Comparison of ENCODE assay signal across 8 mouse cellular contexts in genomic region chr8:124947865-124948732, GRCm38 (mm10). TPM values are rescaled to one million over a fixed set of nuclear protein-coding genes. Genes with fewer than 3 reads are reported as not detected.
A peak's percentile ranks its signal among the peaks of the same experiment; 100 is the strongest.
DNase-seq lines count a peak whose midpoint lies in the region; ATAC-seq and TF ChIP-seq lines count a peak whose summit lies in the region.

No protein-coding gene starts in this region.

- peak overlapping the region; percentile 98 for H3K27ac ChIP-seq in heart, embryonic 10.5 days
- peak overlapping the region; percentile 92 for H3K27ac ChIP-seq in liver, embryonic 16.5 days (ENCODE audit: low read length)
- H3K27ac ChIP-seq in neural tube, embryonic 13.5 days (replicated peaks), result peak overlapping the region; percentile 99
- H3K27ac ChIP-seq in thymus, adult 2 months (ENCODE audit: control insufficient read depth, insufficient read depth, low read length), result no peak overlapping the region

- no peak for TF ChIP-seq CTCF in thymus, adult 2 months (IDR thresholded peaks at IDR 0.05; ENCODE audit: borderline replicate concordance, control insufficient read depth, extremely low read depth, insufficient read depth, low read length, poor library complexity)

- 0 out of 2 replicates have a peak, but pooled peaks cover 4% of the 10 kb centered on the region for H3K36me3 ChIP-seq in heart, embryonic 10.5 days
- no peaks in the 10 kb centered on the region for H3K36me3 ChIP-seq in liver, embryonic 16.5 days (ENCODE audit: control insufficient read depth, insufficient read depth)
- no peaks in the 10 kb centered on the region for H3K36me3 ChIP-seq in neural tube, embryonic 13.5 days
- no peaks in the 10 kb centered on the region for H3K36me3 ChIP-seq in thymus, adult 2 months (ENCODE audit: control insufficient read depth, insufficient read depth, low read length)

- no peak; the same call in 1 of the 2 replicates for ATAC-seq in liver, embryonic 16.5 days (ENCODE audit: low read depth)
- ATAC-seq in neural tube, embryonic 13.5 days (ENCODE audit: low read depth), result peak; percentile 44

- peak; percentile 51 for DNase-seq in 3T3-L1 (ENCODE audit: low read depth, low spot score)
- DNase-seq in ZHBTc4 (ENCODE audit: low read depth, low spot score), result peak; percentile 46
- DNase-seq in embryo, embryonic 11 days, result peak; percentile 68
- peak; percentile 79 for DNase-seq in heart, embryonic 10.5 days (ENCODE audit: low spot score)
- DNase-seq in kidney, adult 9 months, result peak; percentile 48
- DNase-seq in thymus, adult 2 months, result peak; percentile 53

- peak overlapping the region; percentile 96 for H3K4me3 ChIP-seq in heart, embryonic 10.5 days
- H3K4me3 ChIP-seq in liver, embryonic 16.5 days (ENCODE audit: low read depth, low read length), result peak overlapping the region; percentile 84
- H3K4me3 ChIP-seq in neural tube, embryonic 13.5 days, result peak overlapping the region; percentile 97
- H3K4me3 ChIP-seq in thymus, adult 2 months (ENCODE audit: control insufficient read depth, insufficient read depth, low read length), result peak overlapping the region; percentile 60

- H3K9me3 ChIP-seq in heart, embryonic 10.5 days, result no peaks in the 10 kb centered on the region
- H3K9me3 ChIP-seq in liver, embryonic 16.5 days (replicated peaks; ENCODE audit: control insufficient read depth, low read length), result no peaks in the 10 kb centered on the region
- no peaks in the 10 kb centered on the region for H3K9me3 ChIP-seq in neural tube, embryonic 13.5 days

- H3K27me3 ChIP-seq in heart, embryonic 10.5 days (ENCODE audit: insufficient read depth, poor library complexity, severe bottlenecking), result no peaks in the 10 kb centered on the region
- H3K27me3 ChIP-seq in liver, embryonic 16.5 days (ENCODE audit: control insufficient read depth, insufficient read depth, low read depth, low read length), result no peaks in the 10 kb centered on the region
- H3K27me3 ChIP-seq in neural tube, embryonic 13.5 days, result no peaks in the 10 kb centered on the region
- no peaks in the 10 kb centered on the region for H3K27me3 ChIP-seq in thymus, adult 2 months (ENCODE audit: control insufficient read depth, insufficient read depth, low read length)

- 0% methylated on average over 67 of the region's 67 CpGs for WGBS in heart, embryonic 10.5 days
- WGBS in liver, embryonic 16.5 days (ENCODE audit: insufficient replicate concordance), result under 1% methylated on average over 66 of the region's 67 CpGs
- under 1% methylated on average over 67 of the region's 67 CpGs for WGBS in neural tube, embryonic 13.5 days
- under 1% methylated on average over 66 of the region's 67 CpGs for WGBS in thymus, adult 2 months

- TF ChIP-seq POLR2A in thymus, adult 2 months (IDR thresholded peaks at IDR 0.05; ENCODE audit: control insufficient read depth, extremely low read depth, insufficient read depth, low read length, poor library complexity), result no peak

- peak overlapping the region; percentile 88 for H3K9ac ChIP-seq in liver, embryonic 16.5 days (ENCODE audit: low read depth, low read length)
- peak overlapping the region; percentile 98 for H3K9ac ChIP-seq in neural tube, embryonic 13.5 days

- peaks cover 54% of the 10 kb centered on the region for H3K4me1 ChIP-seq in heart, embryonic 10.5 days
- H3K4me1 ChIP-seq in liver, embryonic 16.5 days (ENCODE audit: control insufficient read depth, low read depth, low read length), result peaks cover 24% of the 10 kb centered on the region
- H3K4me1 ChIP-seq in neural tube, embryonic 13.5 days (replicated peaks), result peaks cover 60% of the 10 kb centered on the region
- peaks cover 34% of the 10 kb centered on the region for H3K4me1 ChIP-seq in thymus, adult 2 months (replicated peaks; ENCODE audit: control insufficient read depth, insufficient read depth, low read length)

- peak overlapping the region; percentile 82 for H3K4me2 ChIP-seq in liver, embryonic 16.5 days (ENCODE audit: low read depth, low read length)
- peak overlapping the region; percentile 90 for H3K4me2 ChIP-seq in neural tube, embryonic 13.5 days

RNA-seq across cellular contexts. Expression of gene Egln1, which starts 1.0 kb away (rescaled TPM):
- polyA plus RNA-seq in heart, embryonic 10.5 days (2016; fragmentation: Nextera tagmentation; extraction: Ambion mirVana), result 13.2 and 17.0 TPM in 2 replicates
- polyA plus RNA-seq in liver, embryonic 16.5 days (2015; fragmentation: Nextera tagmentation; extraction: Ambion mirVana), result 4.8 and 5.1 TPM in 2 replicates
- polyA plus RNA-seq in neural tube, embryonic 13.5 days (2015; fragmentation: Nextera tagmentation; extraction: Ambion mirVana), result 15.7 and 18.0 TPM in 2 replicates
- 40.5 and 43.1 TPM in 2 replicates for polyA plus RNA-seq in thymus, adult 2 months (2012; rRNA removed)

RNA-seq across cellular contexts. Expression of gene Sprtn, which starts 50.4 kb away (rescaled TPM):
- 9.5 and 9.7 TPM in 2 replicates for polyA plus RNA-seq in heart, embryonic 10.5 days (2016; fragmentation: Nextera tagmentation; extraction: Ambion mirVana)
- 4.8 and 4.9 TPM in 2 replicates for polyA plus RNA-seq in liver, embryonic 16.5 days (2015; fragmentation: Nextera tagmentation; extraction: Ambion mirVana)
- 8.5 and 11.4 TPM in 2 replicates for polyA plus RNA-seq in neural tube, embryonic 13.5 days (2015; fragmentation: Nextera tagmentation; extraction: Ambion mirVana)
- 26.8 and 27.6 TPM in 2 replicates for polyA plus RNA-seq in thymus, adult 2 months (2012; rRNA removed)

RNA-seq across cellular contexts. Expression of gene Exoc8, which starts 50.6 kb away (rescaled TPM):
- 7.8 and 8.0 TPM in 2 replicates for polyA plus RNA-seq in heart, embryonic 10.5 days (2016; fragmentation: Nextera tagmentation; extraction: Ambion mirVana)
- 3.1 and 3.6 TPM in 2 replicates for polyA plus RNA-seq in liver, embryonic 16.5 days (2015; fragmentation: Nextera tagmentation; extraction: Ambion mirVana)
- polyA plus RNA-seq in neural tube, embryonic 13.5 days (2015; fragmentation: Nextera tagmentation; extraction: Ambion mirVana), result 12.9 and 13.8 TPM in 2 replicates
- polyA plus RNA-seq in thymus, adult 2 months (2012; rRNA removed), result 12.0 and 15.2 TPM in 2 replicates
